Mouse (Mus musculus) liver, adult 2 months (tissue): ENCODE results near the gene 1110051M20Rik.

Experiments
- CTCF ChIP-seq: fragments of 200-500 bp; IDR thresholded peaks from 2 replicates; pipeline ENCODE4 v1.5.1; 2011; ENCODE audit warnings: low read depth, low read length, control low read depth
- POLR2A ChIP-seq: fragments of 200-500 bp; IDR thresholded peaks from 2 replicates; pipeline ENCODE4 v1.6.1; 2011; ENCODE audit warnings: low read length, control low read depth; ENCODE audit not compliant: insufficient read depth; ENCODE audit errors: extremely low read depth

- TF ChIP-seq CTCF, result no peak
- TF ChIP-seq POLR2A, result no peak
Measured at GRCm38 (mm10) chr2:91413811-91414210, 30.7 kb downstream of the 1110051M20Rik start.
